Mouse (Mus musculus): Measurements from ENCODE around the gene Prom2.

Gene Prom2

DNA sequence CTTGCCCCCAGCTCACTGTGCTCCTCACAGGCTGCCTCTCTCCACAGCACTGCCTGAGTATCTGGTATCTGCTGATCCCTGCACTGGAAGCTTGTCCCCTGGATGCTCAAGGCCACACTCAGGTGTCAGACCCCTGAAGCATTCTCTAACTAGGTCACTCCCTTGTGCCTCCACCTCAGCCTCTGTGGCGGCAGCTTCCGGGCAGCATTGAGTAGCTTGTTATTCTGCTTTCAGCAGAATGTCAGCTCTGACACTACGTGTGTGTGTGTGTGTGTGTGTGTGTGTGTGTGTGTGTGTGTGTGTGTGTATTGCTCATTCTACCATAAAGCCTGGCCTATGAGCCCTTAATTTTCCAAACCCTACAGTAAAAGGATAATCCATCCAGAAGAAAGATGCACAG, 28.0 kb downstream of the Prom2 start:
- no peak for TF ChIP-seq GATA4 (IDR thresholded peaks at IDR 0.05; ENCODE audit: insufficient replicate concordance, low read length)

DNA sequence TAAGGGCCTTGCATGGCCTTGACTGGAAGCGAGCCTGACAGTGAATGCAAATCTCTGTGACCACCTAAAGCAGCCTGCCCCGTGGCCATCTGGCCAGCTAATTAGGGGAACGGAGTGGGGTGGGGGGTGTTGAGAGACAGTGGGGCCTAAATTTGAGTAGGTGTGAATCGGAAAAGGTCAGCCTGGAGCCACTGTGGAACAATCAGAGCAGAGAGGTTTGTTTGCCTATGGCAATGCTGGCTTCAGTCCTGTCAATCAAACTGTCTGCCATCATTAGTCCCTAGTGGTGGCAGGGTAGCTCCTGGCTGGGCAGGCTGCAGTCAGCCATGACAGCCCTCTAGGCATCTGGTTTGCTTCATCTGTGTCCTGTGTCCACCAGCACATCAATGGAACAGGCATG, 29.8 kb downstream of the Prom2 start:
- TF ChIP-seq GATA4 (IDR thresholded peaks at IDR 0.05; ENCODE audit: insufficient replicate concordance, low read length), result no peak

DNA sequence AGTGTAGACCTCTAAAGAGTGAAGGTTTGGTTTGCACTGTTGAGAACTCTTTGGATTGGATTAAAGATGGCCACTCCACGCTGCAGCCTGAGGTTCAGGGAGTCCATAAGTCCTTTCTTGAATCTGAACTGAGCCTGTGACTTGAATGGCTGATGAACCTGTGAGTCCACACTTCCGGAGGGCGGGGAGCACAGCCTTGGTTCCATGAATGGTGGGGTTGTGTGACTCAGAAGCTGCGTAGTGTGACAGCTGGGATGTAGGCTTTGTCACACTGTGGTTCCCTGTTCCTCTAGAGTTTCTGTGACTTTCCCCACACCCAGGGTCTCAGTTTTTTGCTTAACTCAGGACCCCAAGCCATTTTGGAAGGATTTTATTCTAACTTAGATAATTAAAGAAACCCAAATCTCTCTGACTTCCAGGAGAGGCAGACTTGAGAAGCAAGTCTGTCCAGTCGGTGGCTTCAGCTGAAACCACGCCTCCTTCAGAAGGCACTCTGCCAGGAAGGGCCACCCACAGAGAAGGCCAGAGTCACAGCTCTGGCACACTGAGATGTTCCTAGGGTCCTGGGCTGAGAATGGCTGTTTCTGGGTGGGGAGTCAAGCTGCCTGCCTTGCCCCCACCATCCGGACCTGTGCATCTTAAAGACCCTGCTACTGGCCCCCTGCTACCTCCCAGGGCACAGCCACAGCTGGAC, 33.2 kb downstream of the Prom2 start:
- TF ChIP-seq GATA4 (IDR thresholded peaks at IDR 0.05; ENCODE audit: insufficient replicate concordance, low read length), result no peak

DNA sequence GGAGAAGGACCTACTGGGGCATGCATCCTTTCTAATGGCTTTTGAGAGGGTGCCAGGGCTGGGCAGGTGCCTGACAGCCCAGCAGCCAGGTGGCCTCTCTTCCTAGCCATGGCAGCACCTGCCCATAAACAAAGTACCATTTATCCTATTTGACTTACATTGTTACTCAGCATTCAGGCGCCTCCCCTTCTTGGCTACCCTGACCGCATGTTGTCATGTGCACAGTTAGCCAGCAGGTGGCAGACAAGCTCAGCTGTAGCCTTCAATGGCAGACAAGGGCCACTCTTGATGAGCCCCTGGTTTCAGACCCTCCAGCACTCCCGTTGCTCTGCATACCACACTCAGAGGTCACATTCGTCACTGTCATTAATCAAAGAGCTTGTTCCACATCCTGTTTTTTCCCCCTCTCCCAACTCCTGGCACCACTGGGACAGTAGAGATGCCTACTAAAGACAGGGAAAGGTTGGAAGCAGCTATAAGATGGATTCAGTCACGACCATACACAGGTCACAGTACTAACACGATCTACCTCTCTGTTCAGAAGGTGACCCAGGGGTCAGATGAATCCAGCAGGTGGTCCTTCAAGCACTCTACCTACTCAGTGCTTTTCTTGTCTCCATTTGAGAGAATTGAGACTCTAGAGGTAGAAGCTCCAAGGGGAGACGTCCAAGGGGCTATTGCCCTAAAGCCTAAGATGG, 34.0 kb downstream of the Prom2 start:
- TF ChIP-seq GATA4 (IDR thresholded peaks at IDR 0.05; ENCODE audit: insufficient replicate concordance, low read length), result no peak

DNA sequence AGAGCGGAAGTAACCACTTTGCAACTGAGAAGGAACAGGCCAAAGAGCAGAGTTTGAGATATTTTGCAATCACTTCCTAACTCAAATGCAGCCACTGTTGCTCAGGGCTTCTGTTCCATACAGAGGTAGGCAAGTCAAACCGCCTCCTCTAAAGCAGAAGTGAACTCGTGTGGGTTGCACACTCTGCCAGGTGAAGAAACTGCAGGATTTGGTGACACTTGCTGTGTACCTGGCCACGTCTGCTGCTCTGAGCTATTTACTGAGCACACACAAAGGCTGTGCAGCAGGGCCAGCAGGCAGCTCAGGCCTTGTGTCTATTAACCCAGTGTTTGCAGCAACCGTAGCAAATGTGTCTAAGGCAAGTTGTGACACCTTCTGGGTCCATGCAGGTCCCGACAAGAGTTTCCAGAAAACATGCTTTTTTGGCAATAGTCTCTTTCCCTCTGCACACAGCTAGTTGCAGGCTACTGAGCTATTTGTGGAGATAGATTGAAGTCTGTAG, 35.1 kb downstream of the Prom2 start:
- TF ChIP-seq GATA4 (IDR thresholded peaks at IDR 0.05; ENCODE audit: insufficient replicate concordance, low read length), result no peak

DNA sequence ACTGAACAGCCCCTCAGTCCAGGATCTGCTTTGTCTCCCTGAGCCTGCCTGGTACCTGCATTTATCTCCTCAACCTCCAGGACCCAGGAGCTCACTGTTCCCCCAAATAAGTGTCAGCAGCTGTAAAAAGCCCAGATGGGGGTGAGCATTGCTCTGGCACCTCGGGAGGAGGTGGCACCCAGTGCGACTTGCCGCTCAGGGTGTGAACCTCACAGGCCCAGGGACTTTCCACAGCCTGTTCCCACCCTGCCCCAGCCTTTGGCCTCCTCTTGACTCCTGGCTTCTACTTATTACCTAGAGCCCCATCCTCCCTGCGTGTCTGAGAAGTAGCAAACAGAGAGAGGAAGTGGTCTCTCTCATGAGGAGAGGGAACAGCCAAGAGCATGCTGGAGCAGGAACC, 36.1 kb downstream of the Prom2 start:
- TF ChIP-seq GATA4 (IDR thresholded peaks at IDR 0.05; ENCODE audit: insufficient replicate concordance, low read length), result no peak

DNA sequence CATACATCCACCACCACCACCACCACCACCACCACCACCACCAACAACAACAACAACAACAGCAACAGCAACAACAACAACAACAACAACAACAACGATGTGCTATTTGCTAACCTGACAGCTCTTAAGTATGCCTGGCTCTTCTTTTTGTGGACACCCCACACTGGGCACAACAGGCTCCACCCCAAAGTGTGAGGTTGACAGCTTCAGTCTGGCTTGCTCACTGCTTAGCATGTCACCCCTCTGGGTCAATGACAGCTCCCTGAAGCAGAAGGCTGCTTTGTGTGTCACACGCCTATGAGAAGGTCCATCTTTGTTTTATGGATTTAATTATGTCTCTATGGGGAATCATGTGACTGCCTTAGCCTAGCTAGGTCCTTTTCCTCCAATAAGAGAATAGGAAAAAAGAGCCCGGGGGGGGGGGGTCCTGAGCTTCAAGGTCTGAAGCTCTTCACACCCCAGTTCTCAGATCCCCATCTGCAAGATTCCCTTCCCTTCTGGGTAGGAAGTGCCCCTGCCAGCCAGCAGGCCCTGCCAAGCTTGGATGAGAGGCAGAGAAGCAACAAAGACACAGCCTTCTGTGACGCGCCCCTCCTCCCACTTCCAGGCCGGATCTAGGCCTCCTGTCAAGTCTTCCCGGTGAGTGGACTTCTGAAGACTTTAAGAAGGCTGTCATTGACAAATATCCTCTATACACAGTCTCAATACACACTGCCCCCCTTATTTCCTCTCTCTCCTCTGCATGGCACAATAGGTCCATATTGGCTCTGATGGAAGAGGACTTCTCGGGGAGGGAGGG, 37.3 kb downstream of the Prom2 start:
- TF ChIP-seq GATA4 (IDR thresholded peaks at IDR 0.05; ENCODE audit: insufficient replicate concordance, low read length), result no peak

DNA sequence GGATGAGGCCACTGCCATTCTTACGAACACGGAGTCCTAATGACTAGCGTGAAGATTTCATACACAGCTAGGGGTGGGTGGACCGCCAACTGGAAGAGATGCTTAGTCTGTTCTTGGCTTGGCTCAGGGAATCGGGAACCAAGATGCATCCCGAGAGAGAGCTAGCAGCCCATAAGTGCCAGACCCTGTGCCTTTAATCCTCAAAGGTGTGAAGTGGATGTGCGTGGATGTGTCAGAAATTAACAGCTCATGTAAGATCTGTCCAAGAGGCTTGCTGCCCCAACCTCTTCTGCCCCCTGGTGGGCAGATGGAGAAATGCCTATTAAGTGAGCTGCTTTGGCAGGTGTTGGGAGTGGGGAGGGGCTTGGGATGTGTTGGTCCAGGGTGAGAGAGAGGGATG, 40.2 kb downstream of the Prom2 start:
- no peak for TF ChIP-seq GATA4 (IDR thresholded peaks at IDR 0.05; ENCODE audit: insufficient replicate concordance, low read length)

DNA sequence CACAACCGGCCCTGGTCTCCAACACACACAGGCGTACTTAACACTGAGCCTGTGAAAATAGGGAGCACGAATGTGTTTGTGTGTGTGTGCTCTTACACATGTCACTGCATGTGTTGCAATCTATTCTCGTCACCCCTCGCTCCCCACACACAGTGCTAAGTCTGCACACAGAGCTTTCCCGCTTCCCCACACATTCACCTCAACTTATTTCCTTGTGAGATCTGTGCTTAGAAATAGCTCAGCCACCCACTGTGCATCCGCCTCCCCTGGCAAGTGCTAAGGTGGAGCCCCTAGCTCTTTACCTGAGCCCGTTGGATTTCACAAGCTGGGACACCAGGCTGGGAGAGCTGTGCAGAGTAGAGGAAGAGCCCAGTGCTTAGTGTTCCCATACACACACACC, 42.5 kb downstream of the Prom2 start:
- TF ChIP-seq GATA4 (IDR thresholded peaks at IDR 0.05; ENCODE audit: insufficient replicate concordance, low read length), result no peak

DNA sequence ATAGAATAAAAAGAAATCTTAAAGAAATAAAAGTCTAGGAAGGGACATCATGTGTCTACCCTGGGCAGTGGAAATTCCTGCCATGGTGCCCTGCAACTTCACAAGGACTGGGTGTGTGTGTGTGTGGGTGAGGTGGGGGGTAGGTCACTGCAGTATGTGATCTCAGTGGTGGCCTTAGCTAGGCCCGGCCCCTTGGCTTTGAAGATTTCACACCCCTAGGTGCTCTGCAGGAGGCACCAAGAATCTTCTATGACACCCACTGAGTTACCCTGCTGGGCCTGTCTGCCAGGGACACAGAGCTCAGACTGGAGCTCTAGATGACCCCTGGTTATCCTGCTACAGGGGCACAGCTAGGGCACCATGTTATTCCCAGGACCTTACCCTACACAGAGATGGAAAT, 44.9 kb downstream of the Prom2 start:
- no peak for TF ChIP-seq GATA4 (IDR thresholded peaks at IDR 0.05; ENCODE audit: insufficient replicate concordance, low read length)

DNA sequence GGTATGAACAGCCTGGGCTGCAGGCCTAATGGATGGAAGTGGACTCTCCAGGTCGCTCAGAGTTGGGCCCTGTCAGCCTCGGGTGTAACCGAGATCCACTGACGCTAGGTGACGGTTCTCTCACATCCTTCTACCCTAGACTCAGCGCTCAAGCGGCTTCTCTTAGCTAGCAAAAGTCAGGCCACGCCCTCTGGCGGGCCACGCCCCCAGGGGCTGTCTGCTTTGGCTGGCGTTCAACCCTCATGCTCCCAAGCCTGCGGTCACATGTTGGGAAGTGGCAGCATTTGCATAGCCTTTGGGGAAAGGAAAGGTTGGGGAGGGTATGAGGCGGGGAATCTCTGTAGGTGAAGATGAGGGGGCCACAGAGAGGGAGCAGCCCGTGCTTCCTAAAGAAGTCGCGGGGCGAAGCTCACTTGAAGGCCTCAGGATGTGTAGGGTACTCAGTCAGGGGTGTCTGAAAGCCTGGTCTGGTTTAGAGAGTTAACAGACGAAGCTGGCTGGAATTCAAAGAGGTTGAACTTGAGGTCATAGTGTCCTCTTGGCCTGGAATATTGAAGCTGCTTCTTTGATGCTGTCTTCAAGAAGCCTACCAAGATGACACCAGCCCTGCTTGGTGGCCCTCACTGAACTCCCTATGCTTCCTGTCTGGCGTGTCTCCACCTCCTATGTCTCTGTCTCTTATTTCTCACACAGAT, 56.6 kb downstream of the Prom2 start:
- no peak for TF ChIP-seq GATA4 (IDR thresholded peaks at IDR 0.05; ENCODE audit: insufficient replicate concordance, low read length)

DNA sequence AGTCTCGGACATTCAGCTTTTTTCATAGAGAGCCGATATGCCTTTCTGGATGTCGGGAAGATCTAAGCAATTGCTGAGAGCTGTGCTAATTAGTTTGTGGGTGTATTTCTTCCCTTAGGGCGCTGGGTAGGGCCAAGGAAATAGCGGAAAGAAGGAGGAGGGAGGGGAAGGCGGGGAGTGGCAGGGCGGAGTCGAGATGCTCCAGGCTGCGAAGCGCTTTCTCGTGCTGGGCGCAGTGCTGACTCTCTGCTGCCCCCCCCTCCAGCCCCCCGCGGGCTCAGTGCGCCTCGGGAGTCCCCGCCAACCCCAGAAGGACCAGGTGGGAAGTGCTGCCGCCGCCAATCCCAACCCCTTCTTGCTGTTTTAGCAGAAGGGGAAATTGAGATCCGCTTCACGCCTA, 58.3 kb downstream of the Prom2 start:
- no peak for TF ChIP-seq GATA4 (IDR thresholded peaks at IDR 0.05; ENCODE audit: insufficient replicate concordance, low read length)

DNA sequence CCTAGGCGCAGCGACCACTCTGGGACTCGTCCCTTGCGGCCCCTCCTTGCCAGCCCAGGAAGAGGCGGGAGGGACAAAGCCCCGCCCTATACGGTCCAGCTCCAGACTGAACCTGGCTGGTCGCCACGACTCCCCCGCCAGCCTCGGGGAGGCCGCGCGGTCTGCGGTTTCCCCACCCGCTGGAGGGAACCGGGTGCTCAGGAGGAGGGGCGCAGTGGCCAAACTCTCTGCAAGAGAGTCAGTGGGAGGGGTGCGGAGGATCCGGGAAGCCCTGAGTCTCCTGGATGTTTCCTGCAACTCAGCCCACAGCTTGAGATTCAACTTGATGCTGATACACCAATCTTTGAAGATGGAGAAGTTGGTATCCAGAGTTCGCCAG, 58.7 kb downstream of the Prom2 start:
- no peak for TF ChIP-seq GATA4 (IDR thresholded peaks at IDR 0.05; ENCODE audit: insufficient replicate concordance, low read length)

DNA sequence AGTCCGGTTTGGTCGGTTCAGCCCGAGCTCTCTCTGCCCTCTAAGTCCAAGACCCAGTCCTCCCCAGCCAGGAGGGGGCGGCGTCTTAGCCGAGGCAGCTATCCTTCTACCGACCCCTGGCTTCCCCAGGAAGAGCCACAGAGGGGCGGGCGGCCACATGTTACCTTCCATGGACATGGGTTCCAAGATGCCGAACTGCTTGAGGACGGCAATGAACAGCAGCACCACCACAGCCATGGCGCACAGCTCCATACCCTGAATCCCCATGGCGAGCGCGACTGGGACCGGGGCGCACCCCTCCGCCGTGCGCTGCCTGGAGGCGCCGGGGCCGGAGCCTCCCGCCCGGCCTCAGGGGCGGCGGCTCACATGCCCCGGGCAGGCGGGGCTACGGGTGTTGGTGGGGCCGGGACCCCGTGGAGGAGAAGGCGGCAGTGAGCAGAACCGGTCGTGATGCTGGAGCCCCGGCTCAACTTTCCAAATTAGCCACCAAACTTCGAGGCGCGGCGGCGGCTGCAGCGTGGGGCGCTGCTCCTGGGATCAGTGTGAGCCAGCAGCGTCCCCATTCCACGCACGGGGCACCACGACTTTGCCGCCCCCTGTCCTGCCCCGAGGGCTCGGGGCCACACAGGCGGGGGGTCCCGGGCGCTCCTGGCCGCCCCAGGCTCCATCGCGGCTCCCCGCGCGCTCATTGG, 59.3 kb downstream of the Prom2 start:
- TF ChIP-seq GATA4 (IDR thresholded peaks at IDR 0.05; ENCODE audit: insufficient replicate concordance, low read length), result no peak

DNA sequence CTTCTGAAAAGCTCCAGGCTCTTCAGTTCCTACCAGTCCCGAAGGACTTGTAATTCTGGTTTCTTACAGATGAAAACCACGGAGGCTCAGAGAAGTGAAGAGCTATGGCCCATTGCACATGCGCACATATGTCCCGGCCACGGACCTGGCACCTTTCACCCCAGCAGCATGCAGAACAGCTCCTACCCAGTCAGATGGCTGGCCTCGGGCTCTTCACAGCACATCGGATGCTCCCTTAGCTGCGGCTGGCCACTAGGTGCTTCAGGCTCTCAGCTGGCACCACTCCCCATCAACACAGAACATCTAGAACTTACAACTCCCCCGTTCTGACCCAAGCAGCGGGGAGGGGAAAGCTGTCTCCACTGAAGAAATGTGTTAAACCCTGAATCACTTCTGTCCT, 61.5 kb downstream of the Prom2 start:
- no peak for TF ChIP-seq GATA4 (IDR thresholded peaks at IDR 0.05; ENCODE audit: insufficient replicate concordance, low read length)

Measured in liver, adult (tissue).